Comparison of ENCODE assay signal across 27 mouse cellular contexts in genomic region chr2:164366947-164367346, GRCm38 (mm10). TPM values are rescaled to one million over a fixed set of nuclear protein-coding genes. Genes with fewer than 3 reads are reported as not detected.
"Had no signal": no experiment of that assay in that cellular context is flagged by ENCODE, and none has a peak within 500 bp of the region (broad histone marks: within the 10 kb centered on the region; RNA-seq: fewer than 3 reads in every experiment).

No protein-coding gene starts in this region.

- H3K27me3 ChIP-seq: liver, embryonic 12.5 days; liver, embryonic 15.5 days had no signal

- H3K27ac ChIP-seq: liver, embryonic 12.5 days; liver, embryonic 15.5 days; macrophage; midbrain, embryonic 13.5 days had no signal

- H3K9ac ChIP-seq: liver, embryonic 12.5 days; liver, embryonic 15.5 days; midbrain, embryonic 13.5 days had no signal

- H3K4me1 ChIP-seq: liver, embryonic 12.5 days; liver, embryonic 15.5 days; midbrain, embryonic 13.5 days had no signal

- DNase-seq: kidney, adult 9 months; kidney, postnatal 14 days; left cerebral cortex, postnatal 4 days; liver; lung, adult 18-20 months; lung, postnatal 14 days; thymus, adult 18-20 months; thymus, postnatal 36 days had no signal

- H3K4me2 ChIP-seq: liver, embryonic 12.5 days; liver, embryonic 15.5 days; midbrain, embryonic 13.5 days had no signal

- H3K4me3 ChIP-seq: liver, embryonic 12.5 days; liver, embryonic 15.5 days; midbrain, embryonic 13.5 days had no signal

- H3K9me3 ChIP-seq: liver, embryonic 12.5 days; liver, embryonic 15.5 days; midbrain, embryonic 13.5 days had no signal

- ATAC-seq: liver, embryonic 12.5 days; midbrain, embryonic 13.5 days had no signal

- H3K36me3 ChIP-seq: liver, embryonic 12.5 days; liver, embryonic 15.5 days; midbrain, embryonic 13.5 days had no signal

RNA-seq across cellular contexts. Expression of gene Slpi, which starts 21.9 kb away (rescaled TPM):
- total RNA-seq: left cerebral cortex, postnatal 14 days; midbrain, postnatal 0 days had no signal
- polyA plus RNA-seq: neural tube, embryonic 14.5 days had no signal

RNA-seq across cellular contexts. Expression of gene Svs5, which starts 34.4 kb away (rescaled TPM):
- total RNA-seq: layer of hippocampus, adult 18-20 months; layer of hippocampus, postnatal 14 days; left cerebral cortex, adult 8-10 months; left cerebral cortex, postnatal 14 days; left cerebral cortex, postnatal 4 days; megakaryocyte, adult 5-6 weeks; midbrain, postnatal 0 days had no signal
- polyA plus RNA-seq: kidney, embryonic 16.5 days; liver, embryonic 12.5 days; liver, embryonic 15.5 days; lung, embryonic 16.5 days; macrophage; midbrain, embryonic 13.5 days; midbrain, postnatal 0 days; neural tube, embryonic 11.5 days; neural tube, embryonic 14.5 days; small intestine, adult 2 months; spleen, adult 2 months; stomach, embryonic 16.5 days had no signal

RNA-seq across cellular contexts. Expression of gene Rbpjl, which starts 36.0 kb away (rescaled TPM):
- total RNA-seq: megakaryocyte, adult 5-6 weeks had no signal
- polyA plus RNA-seq: liver, embryonic 12.5 days; macrophage; midbrain, embryonic 13.5 days; neural tube, embryonic 11.5 days had no signal

RNA-seq across cellular contexts. Expression of gene Matn4, which starts 38.0 kb away (rescaled TPM):
- total RNA-seq: megakaryocyte, adult 5-6 weeks had no signal
- polyA plus RNA-seq: macrophage had no signal

RNA-seq across cellular contexts. Expression of gene Svs6, which starts 50.4 kb away (rescaled TPM):
- total RNA-seq: layer of hippocampus, adult 18-20 months; layer of hippocampus, postnatal 14 days; left cerebral cortex, adult 8-10 months; left cerebral cortex, postnatal 14 days; left cerebral cortex, postnatal 4 days; megakaryocyte, adult 5-6 weeks; midbrain, postnatal 0 days had no signal
- polyA plus RNA-seq: kidney, embryonic 16.5 days; liver, embryonic 12.5 days; liver, embryonic 15.5 days; lung, embryonic 16.5 days; macrophage; midbrain, embryonic 13.5 days; midbrain, postnatal 0 days; neural tube, embryonic 11.5 days; neural tube, embryonic 14.5 days; small intestine, adult 2 months; spleen, adult 2 months; stomach, embryonic 16.5 days; testis, adult 2 months; urinary bladder, adult 2 months had no signal
